Mouse (Mus musculus) embryonic facial prominence, embryonic 13.5 days (tissue): Measurements from ENCODE around the gene Macrod2. TPM values are rescaled to one million over a fixed set of nuclear protein-coding genes. Genes with fewer than 3 reads are reported as not detected.
"Not testable (repeated sequence)": the region's sequence is repeated elsewhere in the genome, so short reads cannot be mapped to it uniquely, and the experiment has no call there.

ENCODE experiments used
- ATAC-seq: fragments of 200-750 bp; cut with Nextera tagmentation; 2 replicates; pipeline ENCODE4 v1.8.0; 2017; ENCODE audit warnings: low read depth; ENCODE audit not compliant: insufficient number of reproducible peaks, insufficient read depth, low FRiP score, low TSS enrichment
- H3K27ac ChIP-seq: fragments of 300-500 bp; sonication (generic); 2 replicates; pipeline ENCODE4 v1.5.1; 2015; ENCODE audit warnings: moderate library complexity, mild to moderate bottlenecking, inconsistent platforms
- H3K27me3 ChIP-seq: fragments of 300-500 bp; sonication (generic); 2 replicates; pipeline ENCODE4 v1.6.1; 2015; ENCODE audit warnings: mild to moderate bottlenecking, inconsistent platforms
- H3K36me3 ChIP-seq: fragments of 300-500 bp; sonication (generic); 2 replicates; pipeline ENCODE4 v1.6.1; 2015; ENCODE audit warnings: mild to moderate bottlenecking, inconsistent platforms
- H3K4me1 ChIP-seq: fragments of 300-500 bp; sonication (generic); 2 replicates; pipeline ENCODE4 v1.6.1; 2015; ENCODE audit warnings: inconsistent platforms
- H3K4me2 ChIP-seq: fragments of 300-500 bp; sonication (generic); 2 replicates; pipeline ENCODE4 v1.6.1; 2015; ENCODE audit warnings: moderate library complexity, mild to moderate bottlenecking, inconsistent platforms
- H3K4me3 ChIP-seq: fragments of 300-500 bp; sonication (generic); 2 replicates; pipeline ENCODE4 v1.5.1; 2015; ENCODE audit warnings: mild to moderate bottlenecking, inconsistent platforms
- H3K9ac ChIP-seq: fragments of 300-500 bp; sonication (generic); 2 replicates; pipeline ENCODE4 v1.6.1; 2015; ENCODE audit warnings: mild to moderate bottlenecking, inconsistent platforms
- H3K9me3 ChIP-seq: fragments of 300-500 bp; sonication (generic); 2 replicates; pipeline ENCODE4 v1.6.1; 2016; ENCODE audit warnings: inconsistent platforms
- WGBS: fragments of 180-500 bp; shearing (Covaris S2); methylation state at CpG from one replicate; pipeline ENCODE4 v1.1.7; 2015; ENCODE audit warnings: mixed read lengths; 5-methylcytosine and 5-hydroxymethylcytosine counted together
- polyA plus RNA-seq: library from polyadenylated mRNA; unstranded; fragments of >200 nt; fragmentation: Nextera tagmentation; extraction: Ambion mirVana; gene quantifications from 2 replicates; pipeline ENCODE4 v1.2.1, GENCODE M21; 2015

Macrod2 gene
- polyA plus RNA-seq, 1 experiment from 2014 or later, result 44.8 TPM

DNA sequence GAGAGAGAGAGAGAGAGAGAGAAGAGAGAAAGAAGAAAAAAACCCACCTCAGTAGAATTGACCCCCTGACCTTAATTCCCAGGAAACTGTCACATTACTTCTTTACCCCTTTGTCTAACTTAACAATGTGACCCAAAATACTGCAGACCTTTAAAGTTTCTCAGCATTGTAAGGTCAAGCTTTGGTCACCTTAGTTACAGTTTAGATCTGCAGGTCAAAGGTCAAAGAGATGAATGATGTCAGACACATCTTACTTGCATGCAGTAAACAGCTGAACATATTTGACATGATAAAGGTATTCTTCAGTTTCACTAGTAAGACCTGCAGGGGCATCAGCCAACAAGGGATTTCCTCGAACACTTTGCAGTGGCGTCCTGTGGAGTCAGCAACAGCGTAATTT is 309.0 kb downstream of the Macrod2 start:
- Histone ChIP-seq H3K4me2 (no peak overlapping the region), H3K9ac (no peak overlapping the region), H3K27ac (no peak overlapping the region), H3K36me3 (no peaks in the 10 kb centered on the region), H3K9me3 (no peaks in the 10 kb centered on the region), H3K4me3 (no peak overlapping the region), H3K4me1 (peaks cover 5% of the 10 kb centered on the region; the same call in 1 of the 2 replicates), H3K27me3 (no peaks in the 10 kb centered on the region)
- WGBS, result 14% methylated on average over 3 of the region's 3 CpGs
- ATAC-seq, result no peak

GRCm38 (mm10) chr2:140705278-140705677 is 310.2 kb downstream of the Macrod2 start:
- Histone ChIP-seq H3K4me1 (peaks cover 5% of the 10 kb centered on the region; the same call in 1 of the 2 replicates), H3K9ac (no peak overlapping the region), H3K27me3 (no peaks in the 10 kb centered on the region), H3K36me3 (no peaks in the 10 kb centered on the region), H3K27ac (no peak overlapping the region), H3K4me3 (no peak overlapping the region), H3K9me3 (no peaks in the 10 kb centered on the region), H3K4me2 (no peak overlapping the region)
- WGBS, result 3% methylated on average over 2 of the region's 2 CpGs
- ATAC-seq, result no peak

DNA sequence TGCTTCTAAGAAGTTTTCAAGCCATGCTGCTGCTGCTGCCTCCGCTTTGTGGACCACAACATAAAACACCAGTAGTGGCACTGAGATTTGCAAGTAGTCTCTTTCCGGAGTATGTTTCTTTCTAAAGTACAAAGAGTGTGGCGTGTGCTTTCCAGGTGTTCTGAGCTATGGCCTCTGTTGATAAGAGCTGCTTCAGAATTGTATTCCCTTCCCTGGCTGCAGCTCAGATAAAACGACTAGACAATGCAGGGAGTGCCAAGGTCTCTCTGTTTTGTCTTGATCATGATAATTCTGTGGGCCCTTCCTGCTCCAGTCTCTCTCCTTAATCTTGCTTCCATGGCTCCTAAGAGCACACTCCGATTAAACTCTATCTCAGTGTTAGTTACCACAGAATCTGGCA is 312.4 kb downstream of the Macrod2 start:
- Histone ChIP-seq H3K4me3 (no peak overlapping the region), H3K4me1 (peaks cover 5% of the 10 kb centered on the region; the same call in 1 of the 2 replicates), H3K4me2 (no peak overlapping the region), H3K27me3 (no peaks in the 10 kb centered on the region), H3K36me3 (no peaks in the 10 kb centered on the region), H3K27ac (no peak overlapping the region), H3K9ac (no peak overlapping the region), H3K9me3 (no peaks in the 10 kb centered on the region)
- 78% methylated on average over 5 of the region's 5 CpGs for WGBS
- ATAC-seq, result no peak

DNA sequence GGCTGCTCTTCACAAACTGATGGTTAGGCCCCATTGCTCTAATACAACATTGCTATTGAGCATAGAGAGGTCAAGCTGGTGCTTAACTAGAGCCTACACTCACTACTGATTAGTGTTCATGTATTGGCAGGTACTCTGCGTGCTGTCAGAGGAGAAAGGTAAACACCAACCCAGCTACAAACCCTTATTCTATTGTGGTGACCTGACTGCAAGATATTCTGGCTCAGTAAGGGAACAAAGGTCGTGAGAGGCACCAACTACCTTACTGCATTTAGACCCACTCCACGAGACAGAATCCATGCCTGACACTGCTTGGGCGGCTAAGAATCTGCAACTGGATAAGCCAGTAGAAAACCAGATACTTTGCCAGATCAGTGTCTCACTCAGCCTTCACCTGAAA is 320.7 kb downstream of the Macrod2 start:
- Histone ChIP-seq H3K36me3 (no peaks in the 10 kb centered on the region), H3K4me1 (no peaks in the 10 kb centered on the region), H3K27me3 (no peaks in the 10 kb centered on the region), H3K9me3 (no peaks in the 10 kb centered on the region), H3K4me3 (no peak overlapping the region), H3K4me2 (no peak overlapping the region), H3K27ac (no peak overlapping the region), H3K9ac (no peak overlapping the region)
- WGBS, result 84% methylated on average over 4 of the region's 4 CpGs
- no peak for ATAC-seq

DNA sequence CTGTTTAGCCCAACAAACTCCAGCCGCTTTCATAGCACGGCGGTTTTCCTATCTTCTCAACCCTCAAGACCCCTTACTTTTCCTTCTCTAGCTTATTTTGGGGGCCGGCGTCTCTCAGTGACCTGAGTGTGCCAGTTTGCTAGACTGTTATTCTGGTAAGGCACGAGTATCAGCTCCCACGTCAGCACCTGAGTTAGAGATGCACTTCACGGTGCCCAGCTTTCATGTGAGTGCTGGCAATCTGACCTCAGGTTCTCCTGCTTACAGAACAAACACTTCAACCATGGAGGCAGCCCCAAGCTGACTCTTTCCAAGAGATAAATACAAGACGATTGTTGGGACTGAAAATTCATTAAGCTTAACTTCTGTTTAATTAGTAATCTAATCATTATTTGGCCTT is 322.3 kb downstream of the Macrod2 start:
- H3K4me1 ChIP-seq, result no peaks in the 10 kb centered on the region
- WGBS, result 82% methylated on average over 9 of the region's 9 CpGs
- ATAC-seq, result no peak
- no peak overlapping the region for H3K9ac ChIP-seq
- no peaks in the 10 kb centered on the region for H3K9me3 ChIP-seq
- H3K27ac ChIP-seq, result no peak overlapping the region
- no peaks in the 10 kb centered on the region for H3K27me3 ChIP-seq
- H3K36me3 ChIP-seq, result no peaks in the 10 kb centered on the region
- H3K4me3 ChIP-seq, result no peak overlapping the region
- H3K4me2 ChIP-seq, result no peak overlapping the region

DNA sequence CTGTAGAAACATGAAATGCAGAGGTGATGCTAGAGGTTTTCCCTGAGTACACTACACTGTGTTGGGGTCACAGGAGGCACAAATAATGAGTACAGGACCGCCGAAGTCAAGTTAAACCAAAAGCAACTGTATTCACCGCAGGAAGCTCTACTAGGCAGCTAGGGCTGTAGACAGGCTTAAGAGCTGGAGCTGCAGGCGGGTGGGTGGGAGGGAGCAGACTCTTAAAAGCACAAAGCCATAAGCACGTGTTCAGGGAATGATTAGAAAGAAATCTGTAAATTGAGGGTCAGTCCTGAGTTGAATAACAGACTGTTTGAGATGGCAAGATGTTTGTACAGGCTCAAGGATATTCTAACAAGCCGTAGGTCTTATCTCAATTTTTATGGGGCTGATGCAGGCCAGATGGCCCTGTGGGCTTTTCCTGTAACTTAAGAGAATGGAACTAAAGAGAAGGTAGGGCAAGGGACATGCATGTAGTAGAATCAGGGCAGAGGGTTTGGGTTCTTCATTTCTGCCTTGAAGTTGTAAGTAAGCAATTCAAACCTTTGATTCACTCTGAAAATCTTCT is 337.6 kb downstream of the Macrod2 start:
- Histone ChIP-seq H3K4me3 (no peak overlapping the region), H3K9ac (no peak overlapping the region), H3K4me2 (no peak overlapping the region), H3K27me3 (no peaks in the 10 kb centered on the region), H3K27ac (no peak overlapping the region), H3K36me3 (no peaks in the 10 kb centered on the region), H3K9me3 (no peaks in the 10 kb centered on the region), H3K4me1 (no peaks in the 10 kb centered on the region)
- ATAC-seq, result no peak
- 26% methylated on average over 6 of the region's 6 CpGs for WGBS

DNA sequence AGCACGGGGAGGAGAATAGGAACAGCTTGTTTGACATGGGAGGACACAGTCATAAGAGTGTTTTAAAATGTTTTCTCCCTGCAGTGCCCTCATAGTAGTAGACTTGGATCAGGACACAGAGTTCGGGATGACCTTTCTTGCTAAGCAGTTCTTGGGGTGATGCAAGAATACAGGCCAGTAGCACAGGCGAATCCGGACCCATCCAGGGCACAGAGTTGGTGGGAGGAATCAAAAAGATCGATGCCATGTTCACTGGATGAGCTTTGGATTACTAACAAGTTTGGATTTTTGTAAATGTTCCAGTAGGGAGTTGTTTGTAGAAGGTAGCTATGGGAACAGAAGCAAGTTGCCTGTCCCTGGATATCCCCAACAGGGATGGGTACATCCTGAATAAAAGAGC is 345.4 kb downstream of the Macrod2 start:
- Histone ChIP-seq H3K4me3 (no peak overlapping the region), H3K4me2 (no peak overlapping the region), H3K9me3 (no peaks in the 10 kb centered on the region), H3K9ac (no peak overlapping the region), H3K27ac (no peak overlapping the region), H3K4me1 (no peaks in the 10 kb centered on the region), H3K36me3 (no peaks in the 10 kb centered on the region), H3K27me3 (no peaks in the 10 kb centered on the region)
- WGBS, result 87% methylated on average over 5 of the region's 5 CpGs
- ATAC-seq, result no peak

- not testable (repeated sequence) for H3K27ac ChIP-seq, ATAC-seq, H3K36me3 ChIP-seq, H3K4me2 ChIP-seq, H3K4me3 ChIP-seq, H3K9me3 ChIP-seq, H3K9ac ChIP-seq, H3K4me1 ChIP-seq, H3K27me3 ChIP-seq
- 75% methylated on average over 2 of the region's 2 CpGs for WGBS
Measured at GRCm38 (mm10) chr2:140742954-140743353, 347.8 kb downstream of the Macrod2 start.

DNA sequence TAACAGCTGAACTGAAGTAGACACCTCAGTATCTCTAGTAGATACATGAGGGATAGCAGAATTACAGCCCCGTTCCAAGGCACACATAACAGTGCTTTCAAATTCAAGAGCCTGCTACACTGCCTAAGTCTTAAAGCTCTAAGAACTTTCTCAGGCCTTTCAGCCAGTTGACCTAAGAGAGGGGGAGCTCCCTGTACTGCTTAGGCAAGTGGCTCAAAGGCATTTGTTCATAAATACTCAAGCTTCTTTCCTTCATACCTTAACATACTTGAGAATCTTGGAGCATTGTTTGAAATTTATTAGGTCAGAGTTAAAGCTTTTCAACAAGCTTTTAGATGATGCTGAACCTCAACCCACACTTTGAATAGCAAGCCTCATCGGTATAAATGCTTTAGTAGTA is 363.8 kb downstream of the Macrod2 start:
- WGBS, result 98% methylated on average over 2 of the region's 2 CpGs
- ATAC-seq, result no peak
- no peaks in the 10 kb centered on the region for H3K36me3 ChIP-seq

GRCm38 (mm10) chr2:140759732-140760131 is 364.6 kb downstream of the Macrod2 start:
- no peak overlapping the region for H3K4me2 ChIP-seq
- ATAC-seq, result no peak
- no peak overlapping the region for H3K27ac ChIP-seq
- H3K9me3 ChIP-seq, result no peaks in the 10 kb centered on the region
- no peak overlapping the region for H3K9ac ChIP-seq
- H3K4me3 ChIP-seq, result no peak overlapping the region
- no peaks in the 10 kb centered on the region for H3K27me3 ChIP-seq
- H3K4me1 ChIP-seq, result no peaks in the 10 kb centered on the region
- no peaks in the 10 kb centered on the region for H3K36me3 ChIP-seq

More for the DNA sequence above, 363.8 kb downstream of the Macrod2 start:
- Histone ChIP-seq H3K9me3 (no peaks in the 10 kb centered on the region), H3K4me1 (no peaks in the 10 kb centered on the region), H3K4me2 (no peak overlapping the region), H3K9ac (no peak overlapping the region), H3K27ac (no peak overlapping the region), H3K27me3 (no peaks in the 10 kb centered on the region), H3K4me3 (no peak overlapping the region)

GRCm38 (mm10) chr2:140760137-140760536 is 365.0 kb downstream of the Macrod2 start:
- WGBS, result 95% methylated on average over 3 of the region's 3 CpGs
- no peaks in the 10 kb centered on the region for H3K9me3 ChIP-seq
- no peaks in the 10 kb centered on the region for H3K4me1 ChIP-seq
- no peak overlapping the region for H3K27ac ChIP-seq
- no peak overlapping the region for H3K4me3 ChIP-seq
- no peaks in the 10 kb centered on the region for H3K27me3 ChIP-seq
- no peak overlapping the region for H3K9ac ChIP-seq
- no peak for ATAC-seq
- no peak overlapping the region for H3K4me2 ChIP-seq
- no peaks in the 10 kb centered on the region for H3K36me3 ChIP-seq

GRCm38 (mm10) chr2:140763076-140763891 is 368.2 kb downstream of the Macrod2 start:
- no peaks in the 10 kb centered on the region for H3K27me3 ChIP-seq
- ATAC-seq, result no peak
- 68% methylated on average over 12 of the region's 12 CpGs for WGBS
- H3K4me1 ChIP-seq, result no peaks in the 10 kb centered on the region
- no peaks in the 10 kb centered on the region for H3K9me3 ChIP-seq
- H3K36me3 ChIP-seq, result no peaks in the 10 kb centered on the region
- H3K4me2 ChIP-seq, result no peak overlapping the region
- H3K4me3 ChIP-seq, result no peak overlapping the region
- no peak overlapping the region for H3K9ac ChIP-seq
- H3K27ac ChIP-seq, result no peak overlapping the region
